In the genomic region with DNA sequence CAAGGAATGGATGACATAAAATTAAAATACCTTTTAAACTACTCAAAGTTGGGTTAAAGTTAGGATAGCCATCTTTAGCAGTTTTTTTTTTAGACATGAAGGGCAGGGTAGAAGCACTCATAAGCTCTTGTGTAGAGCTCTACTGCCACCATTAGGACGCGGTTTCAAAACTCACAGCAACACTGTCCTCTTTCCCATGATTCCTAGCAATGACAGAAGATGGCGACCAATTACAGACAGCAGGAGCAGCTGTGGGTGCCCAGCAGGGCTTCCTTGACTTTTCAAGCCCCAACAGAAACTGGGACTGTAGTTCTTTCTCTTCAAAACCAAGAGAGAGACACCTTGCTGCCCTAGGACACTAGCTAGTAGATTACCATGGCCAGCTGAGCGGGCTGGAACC, we compare ENCODE assay signal across 7 mouse cellular contexts.
DNase-seq lines count a peak whose midpoint lies in the region; ATAC-seq lines count a peak whose summit lies in the region.

No protein-coding gene starts in this region.

- peaks cover 3% of the 10 kb centered on the region for H3K36me3 ChIP-seq in lung, embryonic 16.5 days (ENCODE audit: control insufficient read depth, insufficient read depth, low read length)
- H3K36me3 ChIP-seq in intestine, embryonic 16.5 days (ENCODE audit: control insufficient read depth, insufficient read depth, low read length), result no peaks in the 10 kb centered on the region
- H3K36me3 ChIP-seq in midbrain, embryonic 10.5 days, result peaks cover 38% of the 10 kb centered on the region

- H3K27me3 ChIP-seq in lung, embryonic 16.5 days (ENCODE audit: control insufficient read depth, insufficient read depth, low read depth, low read length), result no peaks in the 10 kb centered on the region
- no peaks in the 10 kb centered on the region for H3K27me3 ChIP-seq in intestine, embryonic 16.5 days (replicated peaks; ENCODE audit: control insufficient read depth, insufficient read depth, low read length)
- no peaks in the 10 kb centered on the region for H3K27me3 ChIP-seq in midbrain, embryonic 10.5 days (ENCODE audit: low read depth, poor library complexity, severe bottlenecking)

- peak overlapping the region; percentile 31 for H3K4me3 ChIP-seq in lung, embryonic 16.5 days (ENCODE audit: low read length)
- peak overlapping the region; percentile 38 for H3K4me3 ChIP-seq in intestine, embryonic 16.5 days (ENCODE audit: low read length)
- peak overlapping the region; percentile 28 for H3K4me3 ChIP-seq in midbrain, embryonic 10.5 days

- DNase-seq in lung, postnatal 14 days, result no peak
- peak; percentile 64 for DNase-seq in embryo, embryonic 10.5 days (ENCODE audit: low spot score)
- DNase-seq in forelimb bud, embryonic 11.5 days (ENCODE audit: low read depth, low spot score), result peak; percentile 61
- DNase-seq in midbrain, embryonic 10.5 days (ENCODE audit: low spot score), result no peak
- no peak for DNase-seq in testis, postnatal 10 days (ENCODE audit: low spot score)

- H3K27ac ChIP-seq in lung, embryonic 16.5 days (ENCODE audit: low read length), result no peak overlapping the region
- no peak overlapping the region for H3K27ac ChIP-seq in intestine, embryonic 16.5 days (ENCODE audit: low read length)
- H3K27ac ChIP-seq in midbrain, embryonic 10.5 days (replicated peaks), result peak overlapping the region; percentile 79

- H3K9ac ChIP-seq in lung, embryonic 16.5 days (ENCODE audit: low read length), result no peak overlapping the region
- H3K9ac ChIP-seq in intestine, embryonic 16.5 days (ENCODE audit: low read depth, low read length), result peak overlapping the region; percentile 43; the same call in 1 of the 2 replicates

- H3K9me3 ChIP-seq in lung, embryonic 16.5 days (ENCODE audit: control insufficient read depth, low read length), result no peaks in the 10 kb centered on the region
- H3K9me3 ChIP-seq in intestine, embryonic 16.5 days (ENCODE audit: control insufficient read depth, low read length), result no peaks in the 10 kb centered on the region
- no peaks in the 10 kb centered on the region for H3K9me3 ChIP-seq in midbrain, embryonic 10.5 days (replicated peaks)

- WGBS in lung, embryonic 16.5 days, result 71% methylated on average over 4 of the region's 4 CpGs
- WGBS in intestine, embryonic 16.5 days, result 71% methylated on average over 4 of the region's 4 CpGs
- WGBS in midbrain, embryonic 10.5 days, result 53% methylated on average over 4 of the region's 4 CpGs

- ATAC-seq in lung, embryonic 16.5 days (ENCODE audit: low read depth), result no peak
- ATAC-seq in intestine, embryonic 16.5 days, result peak; percentile 68; the same call in 1 of the 2 replicates

- peak overlapping the region; percentile 25 for H3K4me2 ChIP-seq in lung, embryonic 16.5 days (ENCODE audit: low read depth, low read length)
- peak overlapping the region; percentile 33; the same call in 1 of the 2 replicates for H3K4me2 ChIP-seq in intestine, embryonic 16.5 days (ENCODE audit: low read depth, low read length)

- H3K4me1 ChIP-seq in lung, embryonic 16.5 days (replicated peaks; ENCODE audit: control insufficient read depth, insufficient read depth, low read length), result no peaks in the 10 kb centered on the region
- H3K4me1 ChIP-seq in intestine, embryonic 16.5 days (ENCODE audit: control insufficient read depth, insufficient read depth, low read length), result no peaks in the 10 kb centered on the region
- no peaks in the 10 kb centered on the region for H3K4me1 ChIP-seq in midbrain, embryonic 10.5 days

Comparison
In these comparisons a context has a peak if more than half of its experiments do, and no peak if none do; other contexts are left out.
1. DNase-seq: peak in embryo, embryonic 10.5 days (single experiment) and forelimb bud, embryonic 11.5 days (single experiment); none in lung, postnatal 14 days (single experiment), midbrain, embryonic 10.5 days (single experiment) and testis, postnatal 10 days (single experiment).
2. Peak in every context shown above with its lines, with median percentiles within 50 percentile points of each other: H3K4me3 ChIP-seq.